Mouse (Mus musculus): ENCODE measurements around the gene Bcl9. TPM values are rescaled to one million over a fixed set of nuclear protein-coding genes. Genes with fewer than 3 reads are reported as not detected.
A peak's percentile ranks its signal among the peaks of the same experiment; 100 is the strongest.

Bcl9 gene
- total RNA-seq, 2 experiments from 2014 or later, result 38.0 to 46.6 TPM

- no peak for DNase-seq (ENCODE audit: low spot score in 2 of 2)
These were observed 117.2 kb downstream of the Bcl9 start for GRCm38 (mm10) chr3:97180527-97180926.

GRCm38 (mm10) chr3:97178885-97179284 lies 118.8 kb downstream of the Bcl9 start:
- no peak for DNase-seq (ENCODE audit: low spot score in 2 of 2)

GRCm38 (mm10) chr3:97172632-97173031 lies 125.1 kb downstream of the Bcl9 start:
- DNase-seq (ENCODE audit: low spot score in 2 of 2), result no peak

- no peak for DNase-seq (ENCODE audit: low spot score in 2 of 2)
These were observed 125.5 kb downstream of the Bcl9 start for GRCm38 (mm10) chr3:97172231-97172630.

- no peak for DNase-seq (ENCODE audit: low spot score in 2 of 2)
These were observed 126.2 kb downstream of the Bcl9 start for GRCm38 (mm10) chr3:97171531-97171930.

GRCm38 (mm10) chr3:97167126-97167525 lies 130.6 kb downstream of the Bcl9 start:
- DNase-seq (ENCODE audit: low spot score in 2 of 2), result no peak

GRCm38 (mm10) chr3:97164477-97164876 lies 133.2 kb downstream of the Bcl9 start:
- no peak for DNase-seq (ENCODE audit: low spot score in 2 of 2)

GRCm38 (mm10) chr3:97161773-97162172 lies 135.9 kb downstream of the Bcl9 start:
- no peak for DNase-seq (ENCODE audit: low spot score in 2 of 2)

GRCm38 (mm10) chr3:97160908-97161307 lies 136.8 kb downstream of the Bcl9 start:
- no peak for DNase-seq (ENCODE audit: low spot score in 2 of 2)

- DNase-seq (ENCODE audit: low spot score in 2 of 2), result no peak
These were observed 137.7 kb downstream of the Bcl9 start for GRCm38 (mm10) chr3:97159986-97160385.

- DNase-seq (ENCODE audit: low spot score in 2 of 2), result no peak
These were observed 138.2 kb downstream of the Bcl9 start for GRCm38 (mm10) chr3:97159509-97159850.

GRCm38 (mm10) chr3:97158611-97159508 lies 138.9 kb downstream of the Bcl9 start, which contains the start of gene Acp6:
Gene Acp6, plus strand, starts transcription at chr3:97158777.
- peak; percentile 64 to 83 for DNase-seq (ENCODE audit: low spot score in 2 of 2)

- peak; percentile 53 to 58 for DNase-seq (ENCODE audit: low spot score in 2 of 2)
These were observed 139.6 kb downstream of the Bcl9 start for GRCm38 (mm10) chr3:97157958-97158599.

GRCm38 (mm10) chr3:97157308-97157707 lies 140.4 kb downstream of the Bcl9 start:
- no peak for DNase-seq (ENCODE audit: low spot score in 2 of 2)

- no peak for DNase-seq (ENCODE audit: low spot score in 2 of 2)
These were observed 141.3 kb downstream of the Bcl9 start for GRCm38 (mm10) chr3:97156431-97156830.

Other genes with a start within 250 kb of the Bcl9 start
- gene Acp6, start 139.1 kb downstream of the Bcl9 start, total RNA-seq (2021), result 10 to 100 TPM; 43.5 to 50.8 TPM
- gene Olfr1402, start 124.1 kb upstream of the Bcl9 start, total RNA-seq (2021), result not detected

Measured in adrenal gland, postnatal 4 days (tissue).